Mouse (Mus musculus) v-Abl transformed pro-B cells (cell line): ENCODE measurements around the gene Gramd4.

Source experiments
- in situ Hi-C, 2 experiments: fragments of 400-800 bp; cut with MboI; formaldehyde crosslinking; loops; one replicate each; pipeline ENCODE4 v1.15.1; 2025; ENCODE audit not compliant: unreplicated experiment in 2 of 2

The Gramd4 gene

DNA sequence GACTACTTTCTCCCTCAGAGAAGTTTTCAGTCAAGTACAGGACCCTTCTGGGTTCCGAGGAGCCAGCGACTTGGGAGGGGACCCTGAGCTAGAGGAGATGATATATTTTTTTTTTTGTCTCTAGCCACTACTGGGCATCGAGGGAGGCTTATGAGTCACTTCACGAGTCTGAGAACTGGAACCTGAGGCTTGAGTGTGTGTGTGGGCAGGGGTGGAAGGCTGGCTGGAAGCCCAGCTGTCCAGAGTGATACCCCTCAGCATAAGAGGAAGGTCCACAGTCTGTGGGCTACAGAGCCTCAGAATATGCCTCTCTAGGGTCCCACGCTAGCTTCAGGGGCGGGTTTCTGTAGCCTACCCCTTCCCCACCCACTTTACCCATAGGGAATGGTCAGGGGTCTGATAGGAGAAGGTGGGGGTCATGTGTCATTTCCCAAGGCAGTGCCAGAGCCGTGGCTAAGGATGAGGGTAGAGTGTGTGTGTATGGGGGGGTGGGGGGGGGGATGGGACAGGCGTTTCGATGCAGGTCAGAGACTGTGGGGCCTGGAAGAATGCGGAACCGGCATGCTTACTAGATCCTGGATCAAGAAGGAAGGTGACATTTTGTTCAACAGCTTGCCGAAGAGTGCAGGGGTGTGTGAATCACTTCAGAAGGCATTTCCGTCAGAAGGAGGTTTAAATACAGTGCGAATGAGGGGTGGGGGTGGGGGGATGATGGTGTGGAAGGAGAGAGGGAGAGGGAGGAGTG is 9.5 kb downstream of the Gramd4 start:
- in situ Hi-C loops = loop anchor here in 1 of 2 experiments (25.0 kb wide), 1 partner anchor 655 kb away; no protein-coding TSS in a partner anchor

DNA sequence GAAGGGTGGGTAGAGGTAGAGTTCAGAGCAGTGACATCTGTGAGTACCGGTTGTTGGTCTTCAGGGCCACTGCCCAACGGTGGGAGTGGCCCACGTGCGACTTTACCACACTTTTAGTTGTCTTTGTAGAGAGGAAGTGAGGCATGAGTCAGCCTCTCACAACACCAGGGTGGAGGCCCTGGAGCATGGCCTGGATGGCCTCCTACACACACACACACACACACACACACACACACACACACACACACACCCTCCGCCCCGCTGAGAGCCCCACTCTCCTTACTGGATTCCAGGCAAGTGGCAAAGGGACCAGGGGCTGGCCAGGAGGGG is 10.1 kb downstream of the Gramd4 start:
- in situ Hi-C loops = loop anchor here in 1 of 2 experiments (25.0 kb wide), 1 partner anchor 655 kb away; no protein-coding TSS in a partner anchor

DNA sequence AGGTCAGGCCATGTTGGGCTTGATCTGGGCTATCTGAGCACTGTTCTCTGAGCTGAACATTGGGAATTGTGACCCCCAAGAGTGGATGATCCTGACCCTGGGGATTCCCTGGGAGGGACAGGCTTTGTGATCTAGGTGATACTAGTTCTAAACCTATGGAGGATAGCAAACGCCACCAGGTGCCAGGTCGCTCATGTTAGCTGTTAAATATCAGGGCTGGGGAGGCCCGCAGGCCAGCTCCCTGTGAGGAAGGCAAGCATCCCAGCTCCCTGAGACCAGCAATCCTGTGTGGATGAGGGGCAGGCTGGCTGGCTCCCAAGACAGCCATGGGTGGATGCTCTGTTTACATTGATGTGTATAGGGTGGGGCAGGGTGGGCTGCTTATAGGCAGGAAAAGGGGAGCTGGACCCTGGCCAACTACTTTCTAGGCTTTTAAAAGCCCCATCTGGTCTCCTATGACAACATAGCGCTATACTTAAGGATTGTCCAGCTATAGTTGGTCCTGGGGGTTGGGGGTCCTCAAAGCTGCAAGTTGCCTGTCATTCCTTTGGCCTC is 10.5 kb downstream of the Gramd4 start:
- in situ Hi-C loops = loop anchor here in 1 of 2 experiments (25.0 kb wide), 1 partner anchor 656 kb away; no protein-coding TSS in a partner anchor

DNA sequence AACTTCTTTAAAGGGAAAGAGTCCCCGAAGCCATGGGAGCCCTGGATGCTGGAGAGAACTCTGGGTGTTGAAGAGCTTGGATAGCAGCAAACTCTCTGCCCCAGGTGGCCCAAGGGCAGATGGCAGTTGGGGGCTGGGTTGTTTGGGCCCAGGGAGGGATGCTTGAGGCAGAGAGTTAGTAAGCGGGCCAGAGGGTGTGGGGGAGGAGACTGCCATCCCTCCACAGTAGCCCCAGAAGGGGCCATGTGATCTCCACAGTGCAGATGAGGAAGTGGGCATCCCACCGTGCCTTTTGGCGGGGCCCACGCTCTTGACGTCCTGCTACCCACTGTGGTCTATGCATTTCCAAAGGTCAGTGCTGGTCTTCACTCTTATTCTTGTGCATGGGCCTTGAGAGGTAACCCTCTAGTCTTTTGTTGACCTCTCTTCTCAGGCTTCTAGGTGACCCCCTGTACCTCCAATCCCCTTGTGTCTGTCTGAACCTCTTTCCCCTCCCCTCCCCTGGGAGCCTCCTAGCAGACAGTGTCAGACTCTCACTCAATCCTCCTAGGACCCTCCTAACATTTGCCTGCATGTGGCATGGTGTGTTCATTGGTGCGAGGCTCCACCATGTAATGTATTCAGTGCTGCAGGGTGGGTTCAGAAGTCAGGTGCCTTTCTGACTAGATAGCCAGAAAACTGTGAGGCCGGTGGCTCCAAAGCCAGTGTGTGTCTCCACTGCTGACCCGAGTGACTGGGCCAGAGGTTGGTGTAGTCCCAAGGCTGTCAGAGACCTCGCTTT is 11.7 kb downstream of the Gramd4 start:
- in situ Hi-C loops = loop anchor here in 1 of 2 experiments (25.0 kb wide), 1 partner anchor 657 kb away; no protein-coding TSS in a partner anchor

DNA sequence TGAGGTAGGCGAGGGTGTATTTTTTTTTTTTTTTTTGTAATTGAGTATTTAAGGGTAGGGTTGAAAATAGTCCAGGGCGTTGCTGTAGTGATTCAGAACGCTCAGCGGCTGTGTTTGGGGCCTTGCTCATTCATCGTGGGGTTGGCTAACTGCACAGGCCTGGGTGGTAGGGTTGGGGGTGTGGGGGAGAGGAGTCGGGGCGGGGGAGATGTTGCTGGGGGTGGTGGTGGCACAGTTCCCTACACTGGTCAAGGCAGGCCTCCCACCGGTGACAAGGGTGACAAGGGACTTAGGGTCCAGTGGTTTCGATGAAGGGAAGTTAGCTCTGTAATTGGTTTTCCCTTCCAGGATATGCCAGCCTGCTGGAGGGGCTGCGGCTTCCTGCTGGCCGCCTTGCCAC is 12.9 kb downstream of the Gramd4 start:
- in situ Hi-C loops = loop anchor here in 1 of 2 experiments (25.0 kb wide), 1 partner anchor 658 kb away; no protein-coding TSS in a partner anchor

DNA sequence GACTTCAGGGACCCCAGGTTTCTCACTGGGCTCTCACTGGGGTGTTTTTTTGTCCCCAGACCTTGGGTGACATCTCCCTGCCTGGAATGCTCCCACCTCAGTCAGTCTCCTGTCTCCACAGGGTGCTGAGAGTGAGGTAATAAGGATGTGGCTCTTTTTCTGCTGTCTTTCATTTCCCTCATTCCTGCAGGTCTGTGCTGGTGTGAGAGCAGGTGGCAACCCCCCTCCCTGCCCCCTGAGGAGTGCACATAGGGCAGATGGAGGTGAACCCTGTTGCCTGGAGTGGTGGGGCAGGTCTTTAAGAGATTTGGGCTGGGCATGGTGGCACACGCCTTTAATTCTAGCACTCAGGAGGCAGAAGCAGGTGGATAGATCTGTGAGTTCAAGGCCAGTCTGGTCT is 13.7 kb downstream of the Gramd4 start:
- in situ Hi-C loops = loop anchor here in 1 of 2 experiments (25.0 kb wide), 1 partner anchor 659 kb away; no protein-coding TSS in a partner anchor

DNA sequence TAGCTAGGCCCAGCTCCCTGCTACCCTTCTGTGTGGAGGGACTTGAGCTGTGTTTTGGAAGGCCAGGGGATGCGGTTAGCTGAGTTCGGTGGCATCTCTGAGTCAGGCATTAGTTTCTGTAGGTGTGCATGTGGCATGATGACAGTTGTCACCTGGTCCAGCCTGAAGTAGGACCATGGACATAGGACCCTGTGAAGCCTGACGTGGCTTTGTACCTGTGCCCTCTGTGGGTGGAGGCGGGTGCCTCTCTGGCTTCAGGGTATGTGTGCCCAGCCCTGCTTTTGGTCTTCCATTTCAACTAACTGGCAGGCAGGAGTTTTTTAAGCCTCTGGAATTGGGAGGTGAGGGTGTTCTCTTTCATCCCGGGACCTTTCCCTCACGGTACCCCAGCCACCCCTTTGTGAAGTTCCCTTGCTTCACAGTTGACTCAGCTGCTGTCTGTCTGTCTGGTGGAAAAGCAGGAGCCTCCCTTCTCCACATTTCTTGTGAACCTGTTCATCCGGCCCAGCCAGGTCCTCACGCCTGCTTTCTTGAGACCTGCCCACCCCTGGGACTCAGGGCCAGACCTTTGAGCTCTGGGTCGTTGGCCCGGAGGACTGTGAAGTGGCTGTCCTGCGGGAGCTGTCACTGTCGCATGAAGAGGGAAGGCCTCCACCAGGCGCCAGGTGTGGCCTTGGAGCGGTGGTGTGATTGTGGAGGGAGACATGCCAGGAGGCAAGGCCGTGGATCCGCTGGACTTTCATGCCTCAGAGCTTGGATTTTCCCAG is 16.9 kb downstream of the Gramd4 start:
- in situ Hi-C loops = loop anchor here in 1 of 2 experiments (25.0 kb wide), 1 partner anchor 662 kb away; no protein-coding TSS in a partner anchor

DNA sequence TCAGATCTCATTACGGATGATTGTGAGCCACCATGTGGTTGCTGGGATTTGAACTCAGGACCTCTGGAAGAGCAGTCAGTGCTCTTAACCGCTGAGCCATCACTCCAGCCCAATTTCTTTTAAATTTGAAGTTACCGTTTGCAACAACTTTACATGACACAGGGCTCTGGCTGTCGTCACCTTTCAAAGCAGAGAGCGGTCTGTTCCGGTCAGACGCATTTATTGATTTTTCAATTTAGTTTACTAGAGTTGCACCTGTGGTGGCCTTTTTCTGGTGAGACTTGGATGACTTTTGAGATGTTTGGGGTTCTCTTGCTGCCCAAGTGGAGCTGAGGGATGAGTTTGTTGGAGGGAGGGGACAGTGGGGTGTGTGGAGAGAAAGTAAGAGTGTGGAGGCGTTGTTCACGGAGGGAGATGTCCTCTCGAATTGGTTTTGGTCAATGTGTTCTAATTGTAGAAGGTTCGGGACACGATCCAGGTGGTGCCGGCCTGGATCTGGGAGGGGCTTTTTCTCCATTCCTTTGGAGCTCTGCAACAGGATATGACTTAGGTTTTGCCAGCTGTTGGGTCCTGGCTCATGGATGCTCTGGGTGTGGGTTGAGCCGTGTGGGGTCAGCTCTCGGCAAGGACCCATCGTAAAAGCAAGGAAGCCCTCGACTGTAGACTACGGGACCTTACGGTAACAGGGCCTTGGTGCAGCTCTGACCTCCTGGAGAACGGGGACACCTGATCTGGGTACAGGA is 18.0 kb downstream of the Gramd4 start:
- in situ Hi-C loops = no loop called here

DNA sequence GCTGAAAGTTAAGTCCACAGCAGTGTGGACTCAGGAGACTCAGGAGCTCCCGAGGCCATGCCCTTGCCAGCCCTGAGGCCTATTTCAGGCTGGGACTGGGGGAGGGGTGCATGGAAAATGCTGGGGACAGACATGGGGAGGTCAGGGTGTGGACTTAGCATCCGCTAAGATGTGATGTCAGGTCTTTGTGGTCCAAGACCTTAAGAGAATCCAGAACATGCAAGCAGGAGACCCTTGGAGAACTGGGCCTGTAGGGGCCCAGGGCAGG is 18.5 kb downstream of the Gramd4 start:
- in situ Hi-C loops = no loop called here

DNA sequence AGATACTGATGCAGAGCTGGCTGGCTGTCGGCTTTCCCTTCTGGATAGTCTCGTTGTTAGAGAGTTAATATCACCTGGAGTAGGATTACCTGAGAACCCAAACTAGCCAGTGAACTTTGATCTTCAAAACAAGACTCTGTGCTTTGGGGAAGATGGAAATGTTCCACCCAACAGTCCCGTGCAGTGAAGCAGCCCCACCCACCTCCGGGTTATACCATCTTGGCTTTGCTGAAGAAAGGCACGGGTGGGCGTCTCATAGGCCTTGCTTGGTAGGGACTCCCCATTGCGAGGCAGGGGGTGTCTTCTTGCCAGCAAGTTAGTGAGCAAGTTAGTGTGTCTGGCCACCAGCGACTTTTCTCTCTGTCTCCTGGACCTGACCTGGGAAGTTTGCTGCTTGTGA is 18.9 kb downstream of the Gramd4 start:
- in situ Hi-C loops = no loop called here

DNA sequence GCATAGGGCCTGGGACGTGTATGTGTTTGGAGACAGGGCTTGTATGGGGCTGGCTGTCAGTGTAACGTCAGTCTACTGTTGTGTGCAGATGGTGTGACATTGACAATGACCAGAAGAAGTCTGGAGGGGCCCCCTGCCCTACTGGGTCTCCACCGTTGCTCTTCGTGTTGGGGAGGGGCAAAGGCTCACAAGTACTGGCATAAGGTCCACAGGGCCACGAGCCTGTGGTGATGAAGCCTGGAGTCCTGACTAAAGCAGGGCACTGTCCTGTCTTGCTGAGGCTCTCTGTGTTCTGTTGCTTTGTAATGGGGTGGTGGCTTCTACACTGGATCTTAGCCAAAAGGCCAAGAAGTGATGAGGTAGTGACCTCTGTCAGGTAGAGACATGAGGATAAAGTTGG is 20.4 kb downstream of the Gramd4 start:
- in situ Hi-C loops = no loop called here

DNA sequence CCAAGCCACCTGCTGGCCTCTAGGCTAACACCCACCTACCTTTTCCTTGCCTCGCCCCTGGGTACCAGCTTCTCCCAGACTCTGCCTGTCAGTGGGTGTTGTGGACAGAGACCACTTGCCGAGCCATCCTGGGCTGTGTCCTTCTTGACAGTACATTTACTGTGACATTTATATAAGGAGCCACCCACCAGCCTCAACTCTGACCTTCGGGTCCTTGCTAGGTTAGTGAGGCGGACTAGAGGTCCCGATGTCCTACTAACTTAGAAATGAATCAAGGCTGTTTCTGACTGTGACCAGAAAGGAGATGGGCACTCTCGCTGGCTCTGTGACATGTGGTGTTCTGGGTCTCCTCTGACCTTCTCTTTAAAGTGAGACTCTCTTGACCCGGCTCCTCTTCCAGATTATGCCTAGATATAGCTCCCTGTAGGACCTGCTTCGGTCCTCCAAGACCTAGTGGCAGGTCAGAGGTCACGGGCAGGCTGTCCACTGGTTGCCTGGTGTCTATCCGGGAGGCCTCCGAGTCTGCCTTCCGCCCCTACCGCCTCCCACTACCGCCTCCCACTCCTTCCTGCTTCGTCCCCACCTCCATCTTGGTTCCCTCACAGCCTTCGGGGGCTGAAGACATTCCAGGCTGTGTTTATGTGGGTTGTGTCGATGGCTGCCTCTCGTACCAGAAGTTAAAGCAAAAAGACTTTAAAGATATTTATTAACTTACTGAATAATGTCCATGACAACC is 21.2 kb downstream of the Gramd4 start:
- in situ Hi-C loops = no loop called here

DNA sequence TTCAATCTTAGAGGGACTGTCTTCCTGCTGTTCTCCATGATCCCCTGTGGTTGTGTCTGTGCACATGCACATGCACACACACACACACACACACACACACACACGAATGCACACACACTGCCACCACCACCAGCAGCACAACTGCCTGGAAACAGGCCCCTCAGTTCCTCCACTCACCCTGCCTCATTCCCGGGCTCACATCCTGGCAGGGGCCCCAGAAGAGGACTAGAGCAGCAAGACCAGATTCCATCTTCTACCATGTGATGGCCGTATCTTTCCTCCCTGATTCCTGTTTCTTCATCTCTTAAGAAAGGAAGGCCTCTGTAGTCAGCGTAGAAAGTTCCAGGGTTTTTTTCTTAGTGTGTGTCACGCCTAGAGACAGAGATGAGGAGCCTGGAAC is 22.0 kb downstream of the Gramd4 start:
- in situ Hi-C loops = no loop called here

DNA sequence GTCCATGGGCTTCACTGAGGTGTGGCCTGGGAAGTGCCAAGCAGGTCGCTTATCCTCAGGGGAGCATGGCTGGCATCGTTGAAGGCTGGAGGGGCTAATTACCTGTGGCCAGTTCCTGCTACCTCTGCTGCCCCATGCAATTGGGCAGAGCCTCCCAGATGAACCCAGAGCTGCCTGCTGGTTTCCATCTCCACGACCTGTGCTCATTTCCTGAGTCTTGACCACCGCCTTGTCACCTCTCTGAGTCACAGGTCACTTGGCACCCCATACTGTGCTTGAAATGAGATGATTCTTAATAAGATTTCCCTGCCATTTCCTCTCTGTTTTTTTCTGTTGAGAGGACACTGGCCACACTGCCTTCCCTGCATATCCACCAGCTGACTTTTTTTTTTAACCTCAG is 22.4 kb downstream of the Gramd4 start:
- in situ Hi-C loops = loop anchor here in 1 of 2 experiments (5.0 kb wide), 1 partner anchor 37 kb away; no protein-coding TSS in a partner anchor

DNA sequence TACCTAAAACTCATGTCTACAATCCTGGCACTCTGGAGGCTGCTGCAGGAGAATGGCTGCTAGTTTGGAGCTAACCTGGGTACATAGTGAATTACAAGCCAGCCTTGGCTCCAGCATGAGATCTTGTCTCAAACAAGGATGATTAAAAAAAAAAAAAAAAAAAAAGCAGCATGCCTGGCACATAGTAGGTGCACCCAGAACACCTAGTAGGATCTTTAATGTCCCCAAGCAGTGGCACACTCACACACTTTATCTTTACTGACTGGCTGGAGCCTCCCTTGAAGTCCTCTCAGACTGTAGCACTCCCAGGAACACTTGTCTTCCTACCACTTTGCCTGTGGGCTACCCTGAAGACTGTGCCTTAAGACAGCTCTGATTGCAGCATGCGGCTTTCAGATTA is 22.9 kb downstream of the Gramd4 start:
- in situ Hi-C loops = loop anchor here in 1 of 2 experiments (5.0 kb wide), 1 partner anchor 37 kb away; no protein-coding TSS in a partner anchor

DNA sequence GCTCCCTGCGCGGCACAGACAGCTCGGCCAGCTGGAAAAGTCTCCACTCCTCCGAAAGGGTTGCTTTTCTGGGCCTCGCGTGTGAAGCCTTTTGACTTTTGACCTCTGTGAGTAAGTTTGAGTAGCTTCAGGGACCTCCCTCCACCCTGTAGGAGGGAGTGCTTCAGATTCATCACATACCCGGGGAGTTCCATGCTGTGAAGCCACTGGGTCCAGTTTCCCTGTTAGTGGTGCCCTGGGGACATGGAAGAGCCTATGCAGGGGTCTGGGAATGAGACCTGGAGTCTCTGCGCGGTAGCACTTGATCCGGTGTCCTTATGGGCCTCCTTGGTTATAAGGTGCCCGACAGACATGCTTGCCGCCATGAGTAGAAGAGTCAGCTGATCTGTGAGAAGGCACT is 24.2 kb downstream of the Gramd4 start:
- in situ Hi-C loops = loop anchor here in 1 of 2 experiments (5.0 kb wide), 1 partner anchor 36 kb away; no protein-coding TSS in a partner anchor

DNA sequence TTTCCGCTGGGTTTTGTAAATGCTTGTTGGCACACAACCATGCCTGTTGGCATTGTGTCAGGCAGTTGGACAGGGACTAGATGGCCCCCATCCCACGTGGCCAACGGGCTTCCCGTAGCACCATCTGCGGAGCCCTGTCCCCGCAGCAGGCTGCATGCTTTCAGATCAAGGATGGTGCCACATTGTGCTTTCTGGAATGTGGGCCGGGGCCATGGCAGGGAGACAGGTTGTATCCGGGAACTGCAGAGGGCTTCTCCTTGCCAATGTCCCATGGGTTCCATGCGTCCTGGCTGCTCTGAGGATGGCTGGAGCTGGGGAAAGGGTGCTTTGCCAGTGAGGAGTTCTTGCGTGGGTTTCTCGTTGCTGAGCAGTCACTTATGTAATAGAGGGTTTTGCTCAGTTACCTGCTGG is 25.1 kb downstream of the Gramd4 start:
- in situ Hi-C loops = loop anchor here in 1 of 2 experiments (5.0 kb wide), 1 partner anchor 35 kb away; no protein-coding TSS in a partner anchor

DNA sequence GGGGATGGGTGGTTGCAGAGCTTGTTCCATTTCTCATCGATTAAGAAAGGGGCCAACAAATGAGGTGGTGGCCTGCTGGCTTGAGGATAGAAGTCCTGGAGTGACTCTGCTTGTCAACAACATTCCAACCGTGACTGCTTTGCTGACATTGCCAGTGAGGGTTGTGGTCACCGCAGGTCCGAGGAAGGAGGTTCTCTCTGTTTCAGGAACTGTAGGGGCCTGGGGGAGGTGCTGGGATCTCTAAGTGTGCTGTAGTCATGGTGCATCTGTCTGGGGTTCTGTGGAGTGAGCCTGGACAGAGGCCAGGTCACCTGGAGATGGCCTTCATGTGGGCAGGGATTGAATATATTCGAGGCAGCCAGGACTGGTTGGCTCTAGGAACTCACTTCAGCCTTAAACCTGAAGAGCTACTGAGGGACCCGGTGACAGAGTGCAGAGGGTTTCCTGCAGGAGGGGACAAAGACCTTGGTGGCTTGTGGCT is 25.8 kb downstream of the Gramd4 start:
- in situ Hi-C loops = loop anchor here in 1 of 2 experiments (5.0 kb wide), 1 partner anchor 34 kb away; no protein-coding TSS in a partner anchor
